Mouse (Mus musculus) hindbrain, embryonic 10.5 days (tissue): ENCODE measurements around the gene Baiap3. TPM values are rescaled to one million over a fixed set of nuclear protein-coding genes. Genes with fewer than 3 reads are reported as not detected.

Experiments
- DNase-seq: peaks from one replicate; pipeline ENCODE4 v3.0.0-alpha.2; 2017; ENCODE audit warnings: low spot score
- H3K27ac ChIP-seq: fragments of 300-500 bp; sonication (generic); 2 replicates; pipeline ENCODE4 v1.5.1; 2016; ENCODE audit warnings: mild to moderate bottlenecking, moderate library complexity
- H3K27me3 ChIP-seq: fragments of 300-500 bp; sonication (generic); 2 replicates; pipeline ENCODE4 v1.6.1; 2016; ENCODE audit warnings: mild to moderate bottlenecking; ENCODE audit not compliant: poor library complexity, insufficient read depth, severe bottlenecking
- H3K36me3 ChIP-seq: fragments of 300-500 bp; sonication (generic); 2 replicates; pipeline ENCODE4 v1.6.1; 2016; ENCODE audit warnings: mild to moderate bottlenecking, moderate library complexity
- H3K4me1 ChIP-seq: fragments of 300-500 bp; sonication (generic); replicated peaks from 2 replicates; pipeline ENCODE4 v1.6.1; 2016; ENCODE audit warnings: mild to moderate bottlenecking
- H3K4me3 ChIP-seq: fragments of 300-500 bp; sonication (generic); 2 replicates; pipeline ENCODE4 v1.5.1; 2016; ENCODE audit warnings: mild to moderate bottlenecking, moderate library complexity
- H3K9me3 ChIP-seq: fragments of 300-500 bp; sonication (generic); 2 replicates; pipeline ENCODE4 v1.6.1; 2016; ENCODE audit warnings: mild to moderate bottlenecking, moderate library complexity
- WGBS: fragments of 180-500 bp; shearing (Covaris S2); methylation state at CpG from one replicate; pipeline ENCODE4 v1.1.7; 2016; 5-methylcytosine and 5-hydroxymethylcytosine counted together
- polyA plus RNA-seq: library from polyadenylated mRNA; unstranded; fragments of >200 nt; fragmentation: Nextera tagmentation; extraction: Ambion mirVana; gene quantifications from 2 replicates; pipeline ENCODE4 v1.2.1, GENCODE M21; 2016

Baiap3 gene
- polyA plus RNA-seq, result 2.3 and 3.5 TPM in 2 replicates

GRCm38 (mm10) chr17:25256140-25256754 lies at the start of gene Baiap3:
Baiap3 (minus strand) TSS chr17:25256364.
- peaks cover 41% of the 10 kb centered on the region for H3K27me3 ChIP-seq
- peak; percentile 42 for DNase-seq
- H3K9me3 ChIP-seq, result no peaks in the 10 kb centered on the region
- peaks cover 23% of the 10 kb centered on the region for H3K36me3 ChIP-seq
- 3% methylated on average over 35 of the region's 35 CpGs for WGBS
- peak within 1 kb of the TSS; percentile 49 for H3K4me3 ChIP-seq
- H3K27ac ChIP-seq, result peak within 1 kb of the TSS; percentile 60
- H3K4me1 ChIP-seq, result peaks cover 45% of the 10 kb centered on the region

GRCm38 (mm10) chr17:25298094-25298493 lies 41.9 kb upstream of the Baiap3 start, which contains the start of gene Prss34:
Prss34 (plus strand) TSS chr17:25298394.
- H3K9me3 ChIP-seq, result no peaks in the 10 kb centered on the region
- H3K27me3 ChIP-seq, result no peaks in the 10 kb centered on the region
- WGBS, result 90% methylated on average over 5 of the region's 5 CpGs
- no peak within 1 kb of the TSS for H3K4me3 ChIP-seq
- DNase-seq, result no peak
- H3K36me3 ChIP-seq, result no peaks in the 10 kb centered on the region
- no peak within 1 kb of the TSS for H3K27ac ChIP-seq
- H3K4me1 ChIP-seq, result no peaks in the 10 kb centered on the region

GRCm38 (mm10) chr17:25294111-25294510 lies 37.9 kb upstream of the Baiap3 start:
- 44% methylated on average over 1 of the region's 1 CpGs for WGBS
- Histone ChIP-seq H3K4me3 (no peak overlapping the region), H3K4me1 (no peaks in the 10 kb centered on the region), H3K36me3 (no peaks in the 10 kb centered on the region), H3K27ac (no peak overlapping the region), H3K9me3 (no peaks in the 10 kb centered on the region), H3K27me3 (no peaks in the 10 kb centered on the region)
- DNase-seq, result no peak

- Histone ChIP-seq H3K9me3 (no peaks in the 10 kb centered on the region), H3K4me1 (no peaks in the 10 kb centered on the region), H3K36me3 (no peaks in the 10 kb centered on the region), H3K27me3 (no peaks in the 10 kb centered on the region), H3K4me3 (no peak overlapping the region), H3K27ac (no peak overlapping the region)
- no peak for DNase-seq
- whole genome bisulfite sequencing, result 84% methylated on average over 5 of the region's 5 CpGs
Measured at GRCm38 (mm10) chr17:25293495-25293894, 37.3 kb upstream of the Baiap3 start.

- no peaks in the 10 kb centered on the region for H3K36me3 ChIP-seq
- H3K4me1 ChIP-seq, result no peaks in the 10 kb centered on the region
- H3K27me3 ChIP-seq, result no peaks in the 10 kb centered on the region
- H3K27ac ChIP-seq, result no peak overlapping the region
- DNase-seq, result no peak
- H3K4me3 ChIP-seq, result no peak overlapping the region
- H3K9me3 ChIP-seq, result no peaks in the 10 kb centered on the region
- WGBS, result 26% methylated on average over 4 of the region's 4 CpGs
Measured at GRCm38 (mm10) chr17:25290411-25290810, 34.2 kb upstream of the Baiap3 start.

DNA sequence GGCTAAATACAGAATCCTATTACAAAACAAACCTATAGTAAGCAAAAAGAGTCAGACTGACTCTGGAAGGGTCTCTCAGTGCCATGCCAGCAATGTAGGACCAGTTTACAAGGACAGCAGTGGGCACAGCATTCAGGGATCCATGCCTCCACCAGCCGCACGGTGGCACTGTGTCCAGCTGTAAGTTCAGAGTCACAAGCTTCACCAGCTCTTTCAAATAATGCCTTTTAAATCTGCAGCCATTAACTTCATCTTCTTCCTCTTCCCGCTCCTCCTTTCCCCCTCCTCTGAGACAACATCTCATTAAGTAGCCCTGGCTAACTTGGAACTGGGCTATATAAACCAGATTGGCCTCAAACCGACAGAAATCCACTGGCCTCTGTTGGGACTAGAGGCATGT lies 32.7 kb upstream of the Baiap3 start:
- Histone ChIP-seq H3K27ac (no peak overlapping the region), H3K4me3 (no peak overlapping the region), H3K36me3 (no peaks in the 10 kb centered on the region), H3K4me1 (no peaks in the 10 kb centered on the region), H3K27me3 (no peaks in the 10 kb centered on the region), H3K9me3 (no peaks in the 10 kb centered on the region)
- WGBS, result 24% methylated on average over 4 of the region's 4 CpGs
- peak; percentile 45 for DNase-seq

DNA sequence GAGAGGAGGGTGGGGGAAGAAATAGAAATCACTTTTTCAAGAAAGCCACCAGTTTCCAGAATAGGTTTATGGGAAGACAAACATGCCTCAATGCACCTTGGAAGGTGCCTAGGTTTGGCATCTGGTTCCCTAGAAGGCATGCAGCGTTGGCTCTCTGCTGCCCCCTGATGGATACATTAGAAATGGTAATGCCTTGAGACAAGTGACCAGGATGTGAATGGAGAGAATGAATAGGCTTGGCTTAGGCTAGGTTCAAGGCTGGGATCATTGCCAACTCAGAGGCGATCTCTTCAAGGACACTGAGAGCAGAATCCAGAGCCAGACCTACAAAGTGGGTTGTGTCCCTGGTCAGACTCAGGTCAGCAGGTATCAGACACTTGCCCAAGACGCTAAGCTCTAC lies 28.9 kb upstream of the Baiap3 start:
- 26% methylated on average over 3 of the region's 3 CpGs for WGBS
- Histone ChIP-seq H3K4me3 (no peak overlapping the region), H3K27me3 (no peaks in the 10 kb centered on the region), H3K27ac (no peak overlapping the region), H3K4me1 (no peaks in the 10 kb centered on the region), H3K36me3 (no peaks in the 10 kb centered on the region), H3K9me3 (no peaks in the 10 kb centered on the region)
- peak; percentile 55 for DNase-seq

- no peak overlapping the region for H3K4me3 ChIP-seq
- WGBS, result 49% methylated on average over 11 of the region's 11 CpGs
- H3K9me3 ChIP-seq, result no peaks in the 10 kb centered on the region
- no peaks in the 10 kb centered on the region for H3K27me3 ChIP-seq
- no peaks in the 10 kb centered on the region for H3K36me3 ChIP-seq
- H3K4me1 ChIP-seq, result no peaks in the 10 kb centered on the region
- no peak for DNase-seq
- H3K27ac ChIP-seq, result no peak overlapping the region
Measured at GRCm38 (mm10) chr17:25282133-25282532, 26.0 kb upstream of the Baiap3 start.

DNA sequence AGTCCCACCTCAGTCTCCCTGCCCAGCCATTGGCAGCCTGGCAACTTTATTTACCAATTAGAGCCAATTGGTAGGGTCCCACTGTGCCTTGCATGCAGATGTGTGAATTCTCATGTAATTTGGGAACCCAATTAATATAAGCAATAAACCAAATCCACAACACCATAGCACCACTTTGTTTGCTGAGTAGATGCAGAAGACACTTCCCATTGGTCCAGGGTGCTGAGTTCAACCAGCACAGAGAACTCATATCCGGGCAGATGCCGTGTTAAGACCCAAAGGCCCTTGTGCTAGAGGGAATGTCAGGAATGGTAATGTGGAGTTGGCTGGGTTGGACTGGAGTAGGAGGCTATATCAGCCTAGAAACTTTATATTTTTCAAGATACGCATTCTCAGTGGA lies 19.7 kb upstream of the Baiap3 start:
- Histone ChIP-seq H3K4me1 (peaks cover 28% of the 10 kb centered on the region), H3K27me3 (no peaks in the 10 kb centered on the region), H3K4me3 (no peak overlapping the region), H3K9me3 (no peaks in the 10 kb centered on the region), H3K27ac (no peak overlapping the region), H3K36me3 (peaks cover 13% of the 10 kb centered on the region)
- 98% methylated on average over 3 of the region's 3 CpGs for WGBS
- DNase-seq, result no peak

- peaks cover 39% of the 10 kb centered on the region for H3K4me1 ChIP-seq
- no peaks in the 10 kb centered on the region for H3K9me3 ChIP-seq
- 85% methylated on average over 9 of the region's 9 CpGs for WGBS
- peaks cover 23% of the 10 kb centered on the region for H3K36me3 ChIP-seq
- no peaks in the 10 kb centered on the region for H3K27me3 ChIP-seq
- peak within 1 kb of the TSS; percentile 96 for H3K4me3 ChIP-seq
- H3K27ac ChIP-seq, result peak within 1 kb of the TSS; percentile 100
- no peak for DNase-seq
Measured at GRCm38 (mm10) chr17:25274571-25275346, 18.6 kb upstream of the Baiap3 start, which contains the start of gene Ube2i. Ube2i (minus strand) TSS chr17:25274622.

GRCm38 (mm10) chr17:25273706-25274501 lies 17.7 kb upstream of the Baiap3 start:
- peaks cover 32% of the 10 kb centered on the region for H3K36me3 ChIP-seq
- H3K27ac ChIP-seq, result peak overlapping the region; percentile 100
- whole genome bisulfite sequencing, result under 1% methylated on average over 45 of the region's 45 CpGs
- peak; percentile 95 for DNase-seq
- peaks cover 47% of the 10 kb centered on the region for H3K4me1 ChIP-seq
- no peaks in the 10 kb centered on the region for H3K27me3 ChIP-seq
- no peaks in the 10 kb centered on the region for H3K9me3 ChIP-seq
- peak overlapping the region; percentile 96 for H3K4me3 ChIP-seq

- DNase-seq, result peak; percentile 92
- WGBS, result under 1% methylated on average over 92 of the region's 92 CpGs
Measured at GRCm38 (mm10) chr17:25272951-25273705, 17.0 kb upstream of the Baiap3 start.

More at GRCm38 (mm10) chr17:25272951-25273705, 17.0 kb upstream of the Baiap3 start:
- Histone ChIP-seq H3K4me3 (peak overlapping the region; percentile 96), H3K4me1 (peaks cover 48% of the 10 kb centered on the region), H3K9me3 (no peaks in the 10 kb centered on the region), H3K36me3 (peaks cover 40% of the 10 kb centered on the region), H3K27me3 (no peaks in the 10 kb centered on the region), H3K27ac (peak overlapping the region; percentile 100)
